Mouse (Mus musculus) lung, postnatal 0 days (tissue): ENCODE measurements at regions not wholly inside any gene's neighbourhood (a gene's known extent, or its start where the extent isn't known, plus 50 kb on each side); places are given as distances from the start of the nearest gene placed in this dataset.

Source experiments
- CTCF ChIP-seq: IDR thresholded peaks from 2 replicates; pipeline ENCODE4 v1.5.1; 2016; ENCODE audit warnings: antibody characterized with exemption, mild to moderate bottlenecking
- EP300 ChIP-seq: IDR thresholded peaks from 2 replicates; pipeline ENCODE4 v1.6.1; 2016; ENCODE audit warnings: antibody characterized with exemption, mild to moderate bottlenecking, control low read depth

DNA sequence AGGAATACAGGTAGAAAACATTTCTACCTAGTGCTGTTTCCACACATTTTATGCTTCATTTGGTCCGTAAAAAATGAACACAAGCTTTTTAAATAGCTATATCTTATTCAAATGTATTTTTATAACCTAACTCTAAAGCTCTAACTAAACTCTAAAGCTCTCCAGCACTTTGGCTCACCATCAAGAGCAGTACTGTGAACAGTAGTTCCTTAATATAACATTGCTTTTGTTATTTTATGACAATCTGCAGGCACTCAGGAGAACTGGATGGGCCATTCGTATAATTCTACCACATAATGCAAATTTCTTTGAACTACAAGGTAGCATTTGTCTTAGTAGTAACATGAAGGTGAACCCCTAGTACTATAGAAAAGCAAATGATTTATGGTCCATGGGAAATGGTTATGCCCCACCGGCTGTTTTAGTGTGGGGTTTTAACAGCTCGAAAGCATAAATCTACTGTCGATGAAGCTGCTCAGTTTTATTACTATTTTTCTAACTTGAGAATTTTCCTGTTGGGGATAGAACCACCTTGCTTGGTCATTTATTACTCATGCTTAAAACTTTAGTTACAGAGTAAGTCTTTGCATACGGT lies 267.8 kb downstream of the Pcdh10 start:
- TF ChIP-seq CTCF (no peak), EP300 (no peak)
